25 mouse cellular contexts compared by ENCODE assay signal in the genomic region with DNA sequence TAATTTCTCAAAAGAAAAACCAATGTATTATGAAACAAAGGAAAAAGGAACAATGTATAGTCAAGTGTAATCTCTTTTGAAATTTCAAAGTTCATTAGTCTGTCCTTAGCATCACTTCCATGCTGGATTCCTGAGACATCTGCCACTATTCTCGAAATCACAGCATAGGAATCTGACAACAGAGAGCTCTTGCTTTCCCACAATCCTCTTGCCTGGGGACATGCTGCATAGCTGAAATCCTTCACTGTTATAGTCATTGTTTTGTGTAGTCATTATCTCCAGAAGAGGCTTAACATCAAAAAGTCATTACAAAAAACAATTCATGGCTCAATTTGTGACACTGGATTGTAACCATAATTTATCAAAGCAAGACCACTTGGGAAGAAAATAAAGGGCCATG. TPM values are rescaled to one million over a fixed set of nuclear protein-coding genes. Genes with fewer than 3 reads are reported as not detected.
"Had no signal": no experiment of that assay in that cellular context is flagged by ENCODE, and none has a peak within 500 bp of the region (broad histone marks: within the 10 kb centered on the region; RNA-seq: fewer than 3 reads in every experiment).

No protein-coding gene starts in this region.

- H3K27ac ChIP-seq: heart, adult 2 months; heart, embryonic 13.5 days; heart, embryonic 15.5 days; hindbrain, embryonic 13.5 days; hindbrain, embryonic 15.5 days; hindbrain, postnatal 0 days; kidney, embryonic 15.5 days; kidney, postnatal 0 days; left cerebral cortex, adult 2 months; limb, embryonic 10.5 days; limb, embryonic 12.5 days; liver, embryonic 13.5 days had no signal

- H3K4me1 ChIP-seq: heart, embryonic 15.5 days; hindbrain, embryonic 13.5 days; hindbrain, embryonic 15.5 days; kidney, embryonic 15.5 days; limb, embryonic 10.5 days; limb, embryonic 12.5 days; liver, embryonic 13.5 days had no signal

- H3K9ac ChIP-seq: heart, embryonic 13.5 days; heart, embryonic 15.5 days; hindbrain, embryonic 13.5 days; hindbrain, embryonic 15.5 days; kidney, embryonic 15.5 days; limb, embryonic 12.5 days; liver, embryonic 13.5 days had no signal

- H3K36me3 ChIP-seq: heart, embryonic 13.5 days; heart, embryonic 15.5 days; hindbrain, embryonic 13.5 days; hindbrain, embryonic 15.5 days; kidney, embryonic 15.5 days; limb, embryonic 10.5 days; limb, embryonic 12.5 days; liver, embryonic 13.5 days had no signal

- H3K4me3 ChIP-seq: heart, adult 2 months; heart, embryonic 13.5 days; heart, embryonic 15.5 days; hindbrain, embryonic 13.5 days; hindbrain, embryonic 15.5 days; kidney, embryonic 15.5 days; left cerebral cortex, adult 2 months; limb, embryonic 10.5 days; limb, embryonic 12.5 days; liver, embryonic 13.5 days had no signal

- DNase-seq: gastrocnemius, postnatal 14 days; gastrocnemius, postnatal 36 days; heart, adult 11 months; heart, adult 2 months; heart, postnatal 36 days; kidney, adult 11 months; kidney, adult 2 months; kidney, adult 9 months; kidney, postnatal 14 days; kidney, postnatal 36 days; liver; liver, embryonic 13.5 days had no signal

- H3K4me2 ChIP-seq: heart, embryonic 11.5 days; heart, embryonic 13.5 days; heart, embryonic 15.5 days; hindbrain, embryonic 13.5 days; hindbrain, embryonic 15.5 days; kidney, embryonic 15.5 days; limb, embryonic 12.5 days; liver, embryonic 11.5 days; liver, embryonic 13.5 days had no signal

- ATAC-seq: hindbrain, postnatal 0 days had no signal

- H3K27me3 ChIP-seq: heart, embryonic 13.5 days; heart, embryonic 15.5 days; hindbrain, embryonic 13.5 days; hindbrain, embryonic 15.5 days; kidney, embryonic 15.5 days; limb, embryonic 12.5 days; liver, embryonic 13.5 days had no signal

- H3K9me3 ChIP-seq: heart, embryonic 13.5 days; heart, embryonic 15.5 days; hindbrain, embryonic 13.5 days; hindbrain, embryonic 15.5 days; kidney, embryonic 15.5 days; limb, embryonic 10.5 days; limb, embryonic 12.5 days; liver, embryonic 13.5 days had no signal

RNA-seq across cellular contexts. Expression of a gene that starts 20.2 kb away (rescaled TPM):
- polyA plus RNA-seq: gonadal fat pad, adult 2 months; heart, adult 2 months had no signal
